ENCODE assay signal across 13 mouse cellular contexts in the genomic region with DNA sequence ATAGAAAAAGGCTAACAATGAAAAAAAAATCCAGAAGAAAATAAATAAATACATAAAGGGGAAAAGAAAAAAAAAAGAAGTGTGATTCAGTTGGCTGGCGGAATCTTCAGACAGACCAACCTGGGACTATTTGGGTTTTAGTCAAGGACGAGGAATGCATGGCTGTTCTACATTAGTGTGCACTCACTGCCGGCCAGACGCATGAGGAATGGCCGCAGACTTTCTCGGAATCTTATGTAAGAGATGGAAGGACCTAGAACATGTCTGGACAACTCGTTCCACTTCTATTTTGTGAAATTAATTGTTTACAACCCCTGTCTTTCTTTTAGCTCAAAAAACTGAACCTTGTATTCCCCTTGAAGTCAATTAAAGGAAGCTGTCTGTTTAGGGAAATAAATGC.
DNase-seq lines count a peak whose midpoint lies in the region; ATAC-seq and TF ChIP-seq lines count a peak whose summit lies in the region.
"Had no signal": no experiment of that assay in that cellular context is flagged by ENCODE, and none has a peak within 500 bp of the region (broad histone marks: within the 10 kb centered on the region; RNA-seq: fewer than 3 reads in every experiment).

No protein-coding gene starts in this region.

- no peak overlapping the region for H3K9ac ChIP-seq in forebrain, embryonic 15.5 days (replicated peaks)
- H3K9ac ChIP-seq in lung, postnatal 0 days (replicated peaks; ENCODE audit: low read depth) = no peak overlapping the region
- H3K9ac ChIP-seq: embryonic facial prominence, embryonic 13.5 days; forebrain, embryonic 13.5 days; hindbrain, embryonic 12.5 days; hindbrain, embryonic 15.5 days had no signal

- no peak for TF ChIP-seq CTCF in lung, postnatal 0 days (IDR thresholded peaks at IDR 0.05)

- H3K4me3 ChIP-seq in forebrain, embryonic 15.5 days = no peak overlapping the region
- no peak overlapping the region for H3K4me3 ChIP-seq in forebrain, embryonic 10.5 days
- no peak overlapping the region for H3K4me3 ChIP-seq in lung, postnatal 0 days (ENCODE audit: low read depth, low read length)
- H3K4me3 ChIP-seq: embryonic facial prominence, embryonic 10.5 days; embryonic facial prominence, embryonic 13.5 days; forebrain, embryonic 13.5 days; heart, embryonic 13.5 days; hindbrain, embryonic 12.5 days; hindbrain, embryonic 15.5 days had no signal

- H3K27ac ChIP-seq in forebrain, embryonic 15.5 days (replicated peaks) = no peak overlapping the region
- no peak overlapping the region for H3K27ac ChIP-seq in forebrain, embryonic 10.5 days
- H3K27ac ChIP-seq in lung, postnatal 0 days (ENCODE audit: low read length) = no peak overlapping the region
- H3K27ac ChIP-seq: embryonic facial prominence, embryonic 10.5 days; embryonic facial prominence, embryonic 13.5 days; forebrain, embryonic 13.5 days; hindbrain, embryonic 12.5 days; hindbrain, embryonic 15.5 days had no signal

- ATAC-seq in forebrain, embryonic 15.5 days (replicated peaks) = peak; percentile 37; the same call in 1 of the 2 replicates
- 0 out of 2 replicates have a peak, but pooled peaks have one; percentile 34 for ATAC-seq in lung, postnatal 0 days
- ATAC-seq: intestine, postnatal 0 days had no signal

- no peaks in the 10 kb centered on the region for H3K36me3 ChIP-seq in forebrain, embryonic 15.5 days
- H3K36me3 ChIP-seq in forebrain, embryonic 10.5 days (replicated peaks) = no peaks in the 10 kb centered on the region
- H3K36me3 ChIP-seq in lung, postnatal 0 days (ENCODE audit: insufficient read depth, low read length) = no peaks in the 10 kb centered on the region
- H3K36me3 ChIP-seq: embryonic facial prominence, embryonic 10.5 days; embryonic facial prominence, embryonic 13.5 days; heart, embryonic 13.5 days; hindbrain, embryonic 12.5 days; hindbrain, embryonic 15.5 days had no signal

- H3K9me3 ChIP-seq in forebrain, embryonic 15.5 days = no peaks in the 10 kb centered on the region
- no peaks in the 10 kb centered on the region for H3K9me3 ChIP-seq in forebrain, embryonic 10.5 days
- no peaks in the 10 kb centered on the region for H3K9me3 ChIP-seq in lung, postnatal 0 days (ENCODE audit: low read length)
- H3K9me3 ChIP-seq: embryonic facial prominence, embryonic 10.5 days; embryonic facial prominence, embryonic 13.5 days; forebrain, embryonic 13.5 days; heart, embryonic 13.5 days; hindbrain, embryonic 12.5 days; hindbrain, embryonic 15.5 days had no signal

- H3K4me1 ChIP-seq in forebrain, embryonic 15.5 days = peaks cover 5% of the 10 kb centered on the region
- peaks cover 6% of the 10 kb centered on the region for H3K4me1 ChIP-seq in forebrain, embryonic 10.5 days
- H3K4me1 ChIP-seq in lung, postnatal 0 days (ENCODE audit: insufficient read depth, low read depth, low read length) = peaks cover 5% of the 10 kb centered on the region; the same call in 1 of the 2 replicates
- H3K4me1 ChIP-seq: hindbrain, embryonic 12.5 days had no signal

- TF ChIP-seq EP300 in lung, postnatal 0 days (IDR thresholded peaks at IDR 0.05) = peak; percentile 62

- DNase-seq in forebrain, embryonic 10.5 days (ENCODE audit: extremely low spot score, low spot score) = no peak
- peak; percentile 55 for DNase-seq in lung, postnatal 0 days (ENCODE audit: low spot score)
- no peak for DNase-seq in lung, postnatal 25 days (ENCODE audit: low spot score)
- peak; percentile 65 for DNase-seq in fibroblast of lung, adult 2 months (ENCODE audit: low read depth)
- no peak for DNase-seq in ovary, postnatal 36 days (ENCODE audit: low spot score)

- WGBS in forebrain, embryonic 15.5 days = 66% methylated on average over 7 of the region's 7 CpGs
- WGBS in forebrain, embryonic 10.5 days = 77% methylated on average over 7 of the region's 7 CpGs
- 58% methylated on average over 7 of the region's 7 CpGs for WGBS in lung, postnatal 0 days

- H3K27me3 ChIP-seq in forebrain, embryonic 15.5 days = no peaks in the 10 kb centered on the region
- H3K27me3 ChIP-seq in forebrain, embryonic 10.5 days (ENCODE audit: poor library complexity, severe bottlenecking) = peaks cover 11% of the 10 kb centered on the region
- H3K27me3 ChIP-seq in lung, postnatal 0 days (replicated peaks; ENCODE audit: insufficient read depth, low read length) = no peaks in the 10 kb centered on the region
- H3K27me3 ChIP-seq: embryonic facial prominence, embryonic 13.5 days; forebrain, embryonic 13.5 days; heart, embryonic 13.5 days; hindbrain, embryonic 12.5 days; hindbrain, embryonic 15.5 days had no signal

- H3K4me2 ChIP-seq in forebrain, embryonic 15.5 days (replicated peaks) = no peak overlapping the region
- H3K4me2 ChIP-seq in lung, postnatal 0 days (replicated peaks; ENCODE audit: low read depth, low read length) = no peak overlapping the region
- H3K4me2 ChIP-seq: embryonic facial prominence, embryonic 13.5 days; heart, embryonic 13.5 days; hindbrain, embryonic 12.5 days had no signal

Comparison
In these comparisons a context has a peak if more than half of its experiments do, and no peak if none do; other contexts are left out.
1. DNase-seq: peak in lung, postnatal 0 days (single experiment) and fibroblast of lung, adult 2 months (single experiment); none in forebrain, embryonic 10.5 days (single experiment), lung, postnatal 25 days (single experiment) and ovary, postnatal 36 days (single experiment).